Mouse (Mus musculus): ENCODE data around the gene Trim71. TPM values are rescaled to one million over a fixed set of nuclear protein-coding genes. Genes with fewer than 3 reads are reported as not detected.

Gene Trim71
- polyA plus RNA-seq, 1 experiment from 2014 or later = 1.4 TPM

- Histone ChIP-seq H3K9ac (no peak overlapping the region), H3K9me3 (replicated peaks) (no peaks in the 10 kb centered on the region), H3K27ac (no peak overlapping the region), H3K27me3 (no peaks in the 10 kb centered on the region), H3K4me1 (replicated peaks) (peaks cover 28% of the 10 kb centered on the region), H3K4me3 (replicated peaks) (no peak overlapping the region), H3K4me2 (no peak overlapping the region), H3K36me3 (peaks cover 11% of the 10 kb centered on the region)
- ATAC-seq (ENCODE audit: low read depth) = no peak
- 78% methylated on average over 4 of the region's 4 CpGs for WGBS (ENCODE audit: insufficient replicate concordance)
- DNase-seq = no peak
These were observed 95.5 kb downstream of the Trim71 start for GRCm38 (mm10) chr9:114468701-114469100.

DNA sequence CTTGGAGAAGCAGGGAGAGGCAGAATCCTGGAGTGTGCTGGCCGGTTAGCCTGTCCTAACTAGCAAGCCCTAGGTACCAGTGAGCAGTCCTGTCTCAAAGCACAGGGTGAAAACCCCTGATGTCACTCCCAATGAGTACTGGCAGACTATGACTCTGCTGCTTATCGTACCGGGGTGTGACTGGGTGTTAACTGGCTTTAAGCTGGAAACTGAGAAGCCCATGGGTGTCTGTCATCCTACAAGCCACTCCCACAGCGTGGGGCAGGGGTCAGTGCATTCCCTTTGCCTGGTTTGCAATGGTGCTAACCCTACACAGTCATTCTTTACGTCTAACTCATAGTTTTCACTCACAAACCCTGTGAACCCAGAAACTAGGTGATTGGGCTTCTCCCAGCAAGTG is 96.0 kb downstream of the Trim71 start:
- ATAC-seq (ENCODE audit: low read depth) = peak; percentile 89

DNA sequence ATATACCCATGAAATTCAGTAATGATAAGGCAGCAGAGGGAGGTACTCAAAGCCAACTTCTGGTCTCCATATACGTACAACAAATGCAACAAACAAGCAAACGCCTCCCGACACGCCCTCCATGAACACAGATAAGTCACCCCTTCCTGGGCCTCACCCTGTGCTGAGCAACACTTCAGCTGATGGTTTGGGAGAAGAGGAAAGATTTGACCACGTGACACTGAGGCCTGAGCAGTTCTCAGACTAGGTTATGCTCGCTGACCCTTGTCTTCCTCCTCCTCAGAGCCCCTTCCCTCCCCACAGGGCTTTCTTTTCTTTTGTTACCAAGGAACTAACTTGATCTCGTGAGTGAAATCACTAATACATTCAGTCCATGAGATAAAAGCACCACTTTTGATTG is 97.3 kb downstream of the Trim71 start:
- ATAC-seq (ENCODE audit: low read depth) = peak; percentile 89
- Histone ChIP-seq H3K9me3 (replicated peaks) (no peaks in the 10 kb centered on the region), H3K36me3 (peaks cover 11% of the 10 kb centered on the region), H3K27me3 (no peaks in the 10 kb centered on the region), H3K4me3 (replicated peaks) (no peak overlapping the region), H3K9ac (no peak overlapping the region), H3K4me1 (replicated peaks) (peaks cover 28% of the 10 kb centered on the region), H3K27ac (peak overlapping the region; percentile 39; the same call in 1 of the 2 replicates), H3K4me2 (peak overlapping the region; percentile 37)
- 28% methylated on average over 7 of the region's 7 CpGs for WGBS (ENCODE audit: insufficient replicate concordance)
- DNase-seq = peak; percentile 41

More for the DNA sequence above, 96.0 kb downstream of the Trim71 start:
- DNase-seq = peak; percentile 41
- Histone ChIP-seq H3K27me3 (no peaks in the 10 kb centered on the region), H3K36me3 (peaks cover 11% of the 10 kb centered on the region), H3K4me3 (replicated peaks) (no peak overlapping the region), H3K4me1 (replicated peaks) (peaks cover 28% of the 10 kb centered on the region), H3K4me2 (no peak overlapping the region), H3K27ac (peak overlapping the region; percentile 53; the same call in 1 of the 2 replicates), H3K9me3 (replicated peaks) (no peaks in the 10 kb centered on the region), H3K9ac (no peak overlapping the region)
- WGBS (ENCODE audit: insufficient replicate concordance) = 60% methylated on average over 5 of the region's 5 CpGs

DNA sequence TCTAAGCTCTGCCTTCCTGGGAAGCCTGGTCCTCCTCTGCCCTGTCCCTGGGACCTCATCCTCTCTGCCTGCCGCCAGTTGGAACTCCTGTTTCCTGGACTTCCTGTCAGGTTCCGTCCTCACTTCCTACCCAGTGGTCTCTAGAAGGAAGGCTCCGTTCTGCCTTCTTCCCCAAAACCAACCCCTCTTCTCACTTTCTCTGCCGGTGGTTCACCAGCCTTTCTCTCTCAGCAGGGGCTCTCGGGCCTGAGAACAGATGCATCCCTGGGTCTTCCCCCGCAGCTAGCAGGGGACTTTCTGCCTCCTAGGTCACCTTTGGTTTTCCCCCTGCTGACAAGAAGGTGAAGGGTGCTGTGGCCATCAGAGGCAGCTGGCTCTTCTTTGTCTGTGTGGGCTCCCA is 98.7 kb downstream of the Trim71 start:
- Histone ChIP-seq H3K27me3 (no peaks in the 10 kb centered on the region), H3K27ac (no peak overlapping the region), H3K4me3 (replicated peaks) (no peak overlapping the region), H3K9ac (no peak overlapping the region), H3K4me1 (replicated peaks) (peaks cover 28% of the 10 kb centered on the region), H3K36me3 (peaks cover 11% of the 10 kb centered on the region), H3K9me3 (replicated peaks) (no peaks in the 10 kb centered on the region), H3K4me2 (no peak overlapping the region)
- WGBS (ENCODE audit: insufficient replicate concordance) = 64% methylated on average over 6 of the region's 6 CpGs
- DNase-seq (no peak), ATAC-seq (ENCODE audit: low read depth) (no peak)

DNA sequence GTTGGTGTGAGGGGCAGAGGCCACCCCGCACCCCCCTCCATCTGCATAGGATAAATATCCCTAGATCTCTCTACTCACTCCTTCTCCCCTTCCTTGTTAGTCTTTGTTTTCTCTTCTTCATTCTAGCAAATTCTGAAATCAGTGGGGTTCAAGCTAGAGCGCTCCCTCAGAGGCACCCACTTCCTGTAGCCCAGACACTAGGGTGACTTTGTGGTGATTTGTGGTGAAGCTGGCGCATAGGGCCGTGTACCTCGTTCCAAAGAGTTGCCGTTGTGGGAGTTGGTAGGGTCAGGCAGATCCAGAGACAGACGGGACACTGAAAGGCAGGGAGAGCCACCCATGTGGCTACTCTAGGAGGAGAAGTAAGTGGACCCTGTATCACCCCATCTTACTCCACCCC is 101.6 kb downstream of the Trim71 start:
- no peak overlapping the region for H3K27ac ChIP-seq
- WGBS (ENCODE audit: insufficient replicate concordance) = 78% methylated on average over 7 of the region's 7 CpGs

GRCm38 (mm10) chr9:114458436-114458835 is 105.7 kb downstream of the Trim71 start:
- H3K9ac ChIP-seq = no peak overlapping the region
- no peaks in the 10 kb centered on the region for H3K27me3 ChIP-seq
- ATAC-seq (ENCODE audit: low read depth) = no peak
- no peak for DNase-seq
- no peak overlapping the region for H3K4me3 ChIP-seq (replicated peaks)
- no peak overlapping the region for H3K4me2 ChIP-seq
- no peaks in the 10 kb centered on the region for H3K9me3 ChIP-seq (replicated peaks)
- H3K36me3 ChIP-seq = 0 out of 2 replicates have a peak, but pooled peaks cover 6% of the 10 kb centered on the region
- 62% methylated on average over 3 of the region's 3 CpGs for WGBS (ENCODE audit: insufficient replicate concordance)
- H3K4me1 ChIP-seq (replicated peaks) = no peaks in the 10 kb centered on the region
- no peak overlapping the region for H3K27ac ChIP-seq

More for the DNA sequence above, 101.6 kb downstream of the Trim71 start:
- no peak overlapping the region for H3K4me2 ChIP-seq
- no peak overlapping the region for H3K4me3 ChIP-seq (replicated peaks)
- no peaks in the 10 kb centered on the region for H3K27me3 ChIP-seq
- DNase-seq (no peak), ATAC-seq (ENCODE audit: low read depth) (no peak)
- peaks cover 10% of the 10 kb centered on the region; the same call in 1 of the 2 replicates for H3K36me3 ChIP-seq
- H3K9ac ChIP-seq = no peak overlapping the region
- peaks cover 16% of the 10 kb centered on the region for H3K4me1 ChIP-seq (replicated peaks)
- no peaks in the 10 kb centered on the region for H3K9me3 ChIP-seq (replicated peaks)

Other genes starting within 250 kb of the Trim71 start
- not detected in 2 replicates for gene Bcl2a1c, start 234.2 kb downstream of the Trim71 start, polyA plus RNA-seq (2015; fragmentation: Nextera tagmentation; extraction: Ambion mirVana)
- gene Crtap, start 173.7 kb downstream of the Trim71 start, polyA plus RNA-seq (2015; fragmentation: Nextera tagmentation; extraction: Ambion mirVana) = 22.5 TPM in 2 replicates
- 13.2 and 14.6 TPM in 2 replicates for gene Glb1, start 163.3 kb downstream of the Trim71 start, polyA plus RNA-seq (2015; fragmentation: Nextera tagmentation; extraction: Ambion mirVana)
- 2.9 and 3.4 TPM in 2 replicates for gene Tmppe, start 163.3 kb downstream of the Trim71 start, polyA plus RNA-seq (2015; fragmentation: Nextera tagmentation; extraction: Ambion mirVana)
- gene Ccr4, start 59.5 kb downstream of the Trim71 start, polyA plus RNA-seq (2015; fragmentation: Nextera tagmentation; extraction: Ambion mirVana) = not detected in 2 replicates
- gene C130032M10Rik, start 48.7 kb downstream of the Trim71 start, polyA plus RNA-seq (2015; fragmentation: Nextera tagmentation; extraction: Ambion mirVana) = not detected in 2 replicates
- gene Cnot10, start 75.8 kb upstream of the Trim71 start, polyA plus RNA-seq (2015; fragmentation: Nextera tagmentation; extraction: Ambion mirVana) = 26.9 and 32.5 TPM in 2 replicates
- 23.2 and 24.9 TPM in 2 replicates for gene Dync1li1, start 124.4 kb upstream of the Trim71 start, polyA plus RNA-seq (2015; fragmentation: Nextera tagmentation; extraction: Ambion mirVana)
- 21.9 and 27.0 TPM in 2 replicates for gene Cmtm6, start 166.7 kb upstream of the Trim71 start, polyA plus RNA-seq (2015; fragmentation: Nextera tagmentation; extraction: Ambion mirVana)
- 52.4 and 59.5 TPM in 2 replicates for gene Cmtm7, start 217.5 kb upstream of the Trim71 start, polyA plus RNA-seq (2015; fragmentation: Nextera tagmentation; extraction: Ambion mirVana)